Mouse (Mus musculus) bone marrow macrophage, adult 2 months (primary cell): ENCODE measurements around the gene Sulf2. TPM values are rescaled to one million over a fixed set of nuclear protein-coding genes. Genes with fewer than 3 reads are reported as not detected.
"Not testable (repeated sequence)": the region's sequence is repeated elsewhere in the genome, so short reads cannot be mapped to it uniquely, and the experiment has no call there.

ENCODE experiments used
- H3K27ac ChIP-seq: 2 replicates; pipeline ENCODE4 v1.5.1; 2012; ENCODE audit warnings: low read depth, low read length; ENCODE audit not compliant: insufficient read depth
- H3K4me1 ChIP-seq: 2 replicates; pipeline ENCODE4 v1.6.1; 2012; ENCODE audit warnings: low read length; ENCODE audit not compliant: control insufficient read depth, insufficient read depth
- H3K4me3 ChIP-seq: 2 replicates; pipeline ENCODE4 v1.5.1; 2012; ENCODE audit warnings: mild to moderate bottlenecking, low read length, moderate library complexity; ENCODE audit not compliant: insufficient read depth
- CTCF ChIP-seq: IDR thresholded peaks from 2 replicates; pipeline ENCODE4 v1.5.1; 2012; ENCODE audit warnings: low read depth, mild to moderate bottlenecking, low read length, moderate library complexity
- POLR2A ChIP-seq: IDR thresholded peaks from 2 replicates; pipeline ENCODE4 v1.6.1; 2012; ENCODE audit warnings: mild to moderate bottlenecking, low read depth, low read length, borderline replicate concordance
- polyA plus RNA-seq: library from polyadenylated mRNA; stranded (reverse); fragments of >200 nt; gene quantifications from 2 replicates; pipeline ENCODE4 v1.2.4, GENCODE M21; 2012; ENCODE audit not compliant: missing spikeins, insufficient read depth, insufficient read length

Sulf2 gene
- polyA plus RNA-seq, 1 experiment = 77.0 TPM

- Histone ChIP-seq H3K4me3 (no peak overlapping the region), H3K4me1 (peaks cover 44% of the 10 kb centered on the region), H3K27ac (no peak overlapping the region)
- no peak for TF ChIP-seq CTCF
- no peak for TF ChIP-seq POLR2A
These were observed 33.7 kb upstream of the Sulf2 start for GRCm38 (mm10) chr2:166189191-166189590.

- not testable (repeated sequence) for H3K27ac ChIP-seq, H3K4me3 ChIP-seq
- peaks cover 44% of the 10 kb centered on the region for H3K4me1 ChIP-seq
These were observed 32.5 kb upstream of the Sulf2 start for GRCm38 (mm10) chr2:166187874-166188453.

DNA sequence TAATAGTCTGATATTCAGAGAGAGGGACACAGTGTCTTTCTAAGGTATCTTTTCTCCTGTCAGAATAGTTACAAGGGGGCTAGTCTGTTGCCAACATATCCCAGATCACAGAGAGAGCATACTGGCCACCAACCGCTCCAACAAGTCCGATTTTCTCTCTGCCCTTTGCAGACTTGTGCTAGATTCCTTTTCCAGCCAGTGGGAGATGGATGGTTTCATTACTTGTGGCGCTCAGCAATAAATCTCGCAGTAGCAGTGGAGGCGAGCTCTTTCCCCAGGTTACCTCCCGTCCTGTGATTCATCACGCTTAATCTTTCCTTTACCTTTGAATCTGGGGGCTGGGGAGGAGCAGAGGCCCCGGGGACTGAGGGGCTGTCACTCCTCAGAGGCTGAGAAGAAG, 31.9 kb upstream of the Sulf2 start:
- peaks cover 46% of the 10 kb centered on the region for H3K4me1 ChIP-seq
- H3K4me3 ChIP-seq, H3K27ac ChIP-seq: not testable (repeated sequence)

DNA sequence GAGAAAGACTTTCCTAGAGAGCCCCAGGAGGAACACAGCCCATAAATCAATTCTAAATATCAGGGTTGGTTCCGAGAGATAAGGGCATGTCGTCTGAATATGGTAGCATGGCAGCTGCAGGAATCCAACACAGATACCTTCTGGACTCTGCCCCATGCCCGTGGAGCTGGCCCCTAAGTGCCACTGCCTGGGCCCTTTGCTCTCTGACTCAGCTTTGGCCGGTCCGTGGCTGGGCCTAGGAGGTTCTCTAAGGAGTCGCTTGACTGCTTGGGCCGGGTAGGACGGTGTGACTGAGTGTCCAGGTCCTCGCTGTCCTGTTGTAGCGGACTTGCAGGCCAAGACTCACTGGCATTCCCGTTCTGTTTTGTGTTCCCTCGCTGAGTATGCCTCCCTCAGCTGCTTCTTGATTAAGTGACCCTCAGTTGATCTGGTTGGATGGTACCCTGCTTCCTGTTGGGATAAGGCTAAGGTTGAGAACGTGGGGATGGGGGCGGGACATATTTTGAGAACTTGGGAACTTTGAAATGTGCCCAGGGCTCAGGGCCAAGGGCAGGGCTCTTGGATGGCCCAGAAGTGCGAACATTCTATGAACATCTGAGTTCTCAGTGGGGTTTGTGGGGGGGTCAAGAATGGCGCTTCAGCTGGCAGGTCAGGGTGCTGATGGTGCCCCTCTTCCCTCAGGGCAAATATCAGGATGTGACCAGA, 30.9 kb upstream of the Sulf2 start:
- peaks cover 55% of the 10 kb centered on the region for H3K4me1 ChIP-seq
- H3K27ac ChIP-seq = no peak overlapping the region
- no peak for TF ChIP-seq CTCF
- TF ChIP-seq POLR2A = no peak
- no peak overlapping the region for H3K4me3 ChIP-seq

- Histone ChIP-seq H3K27ac (no peak overlapping the region), H3K4me1 (peaks cover 57% of the 10 kb centered on the region), H3K4me3 (no peak overlapping the region)
- no peak for TF ChIP-seq CTCF
- TF ChIP-seq POLR2A = no peak
These were observed 30.3 kb upstream of the Sulf2 start for GRCm38 (mm10) chr2:166185768-166186167.

DNA sequence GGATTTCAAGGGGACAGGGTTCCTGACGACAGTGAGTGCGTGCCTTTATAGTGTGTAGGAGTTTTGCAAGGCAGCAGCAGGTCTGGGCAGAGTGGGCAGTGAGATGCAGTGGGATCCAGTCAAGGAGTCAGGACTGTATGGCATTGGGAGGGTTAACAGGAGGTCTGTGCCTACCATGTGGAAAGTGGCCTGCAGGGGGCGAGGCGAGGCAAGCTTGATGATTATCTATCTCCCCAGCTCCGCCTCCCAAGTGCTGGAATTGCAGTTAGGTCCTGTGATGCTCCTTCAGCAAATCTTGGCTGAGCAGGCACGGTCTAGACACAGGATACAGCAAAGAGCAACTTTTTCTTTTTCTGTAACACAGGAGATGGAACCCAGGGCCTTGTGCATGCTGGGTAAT, 29.0 kb upstream of the Sulf2 start:
- no peak for TF ChIP-seq POLR2A
- no peak for TF ChIP-seq CTCF
- Histone ChIP-seq H3K4me3 (no peak overlapping the region), H3K27ac (peak overlapping the region; percentile 18), H3K4me1 (peaks cover 60% of the 10 kb centered on the region)

GRCm38 (mm10) chr2:166182009-166182685, 26.7 kb upstream of the Sulf2 start:
- TF ChIP-seq CTCF (no peak), POLR2A (no peak)
- H3K4me1 ChIP-seq = peaks cover 63% of the 10 kb centered on the region
- H3K4me3 ChIP-seq = no peak overlapping the region
- H3K27ac ChIP-seq = peak overlapping the region; percentile 99

- Histone ChIP-seq H3K27ac (peak overlapping the region; percentile 99), H3K4me1 (peaks cover 53% of the 10 kb centered on the region), H3K4me3 (peak overlapping the region; percentile 49)
- no peak for TF ChIP-seq CTCF
- no peak for TF ChIP-seq POLR2A
These were observed 25.5 kb upstream of the Sulf2 start for GRCm38 (mm10) chr2:166180744-166181508.

DNA sequence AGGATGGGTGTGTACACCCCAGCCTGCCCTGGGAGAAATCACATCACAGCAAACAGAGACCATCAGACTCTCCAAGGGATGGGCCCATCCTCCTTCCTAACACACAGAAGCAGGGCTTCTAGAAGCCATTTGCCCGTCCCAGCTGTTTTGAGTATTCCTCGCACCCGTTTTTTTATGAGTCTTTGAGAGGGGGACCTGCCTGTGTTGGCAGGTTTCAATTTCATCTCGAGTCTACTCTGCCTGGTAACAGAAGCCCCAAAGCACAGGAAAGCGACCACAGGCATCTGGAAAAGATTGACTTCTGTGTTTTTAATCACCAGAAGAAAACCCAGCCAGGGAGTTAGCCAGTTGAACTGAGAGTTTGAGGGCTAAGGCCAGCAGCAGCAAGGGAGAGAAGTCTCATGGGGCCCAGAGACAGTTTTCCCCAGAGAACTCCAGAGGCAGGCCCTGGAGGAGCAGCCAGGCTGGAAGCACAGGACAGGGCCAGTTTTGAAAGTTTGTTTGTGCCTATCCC, 24.7 kb upstream of the Sulf2 start:
- no peak for TF ChIP-seq CTCF
- TF ChIP-seq POLR2A = no peak
- Histone ChIP-seq H3K4me3 (peak overlapping the region; percentile 49), H3K4me1 (peaks cover 46% of the 10 kb centered on the region), H3K27ac (peak overlapping the region; percentile 99)
